10 mouse cellular contexts compared by ENCODE assay signal in genomic region chr4:133298516-133299365, GRCm38 (mm10). TPM values are rescaled to one million over a fixed set of nuclear protein-coding genes. Genes with fewer than 3 reads are reported as not detected.
DNase-seq lines count a peak whose midpoint lies in the region; ATAC-seq and TF ChIP-seq lines count a peak whose summit lies in the region.
"Had no signal": no experiment of that assay in that cellular context is flagged by ENCODE, and none has a peak within 500 bp of the region (broad histone marks: within the 10 kb centered on the region; RNA-seq: fewer than 3 reads in every experiment).

No protein-coding gene starts in this region.

- H3K4me3 ChIP-seq in kidney, postnatal 0 days (replicated peaks; ENCODE audit: low read depth, low read length), result no peak overlapping the region
- H3K4me3 ChIP-seq in forebrain, embryonic 12.5 days (replicated peaks), result no peak overlapping the region
- H3K4me3 ChIP-seq: myocyte had no signal

- intact Hi-C loops in heart, postnatal 25 days (cut with DNase I), result loop anchor here (5.0 kb wide), 1 partner anchor 351 kb away; no protein-coding TSS in a partner anchor

- no peak overlapping the region for H3K27ac ChIP-seq in kidney, postnatal 0 days
- H3K27ac ChIP-seq in forebrain, embryonic 12.5 days, result peak overlapping the region; percentile 53; the same call in 1 of the 2 replicates

- peaks cover 19% of the 10 kb centered on the region for H3K36me3 ChIP-seq in kidney, postnatal 0 days (ENCODE audit: insufficient read depth, low read length)
- H3K36me3 ChIP-seq in forebrain, embryonic 12.5 days (replicated peaks), result peaks cover 68% of the 10 kb centered on the region

- 51% methylated on average over 12 of the region's 12 CpGs for WGBS in kidney, postnatal 0 days
- WGBS in forebrain, embryonic 12.5 days, result 41% methylated on average over 12 of the region's 12 CpGs

- no peak for TF ChIP-seq CTCF in kidney, postnatal 0 days (IDR thresholded peaks at IDR 0.05; ENCODE audit: low read depth)

- H3K4me1 ChIP-seq in kidney, postnatal 0 days (replicated peaks; ENCODE audit: insufficient read depth, low read length), result no peaks in the 10 kb centered on the region
- peaks cover 22% of the 10 kb centered on the region for H3K4me1 ChIP-seq in forebrain, embryonic 12.5 days

- H3K4me2 ChIP-seq in kidney, postnatal 0 days (ENCODE audit: low read length), result no peak overlapping the region
- no peak overlapping the region for H3K4me2 ChIP-seq in forebrain, embryonic 12.5 days

- no peak for ATAC-seq in kidney, postnatal 0 days (replicated peaks; ENCODE audit: low FRiP score, low read depth)
- ATAC-seq in forebrain, embryonic 12.5 days (ENCODE audit: low FRiP score), result no peak

- no peak overlapping the region for H3K9ac ChIP-seq in kidney, postnatal 0 days (ENCODE audit: low read depth, low read length)
- peak overlapping the region; percentile 12; the same call in 1 of the 2 replicates for H3K9ac ChIP-seq in forebrain, embryonic 12.5 days

- peak; percentile 19 for DNase-seq in kidney, postnatal 0 days (ENCODE audit: low spot score)
- no peak for DNase-seq in kidney, postnatal 25 days
- peak; percentile 98 for DNase-seq in brain, adult 2 months (ENCODE audit: low read depth, low spot score)
- DNase-seq in layer of hippocampus, adult 9-11 months, result peak; percentile 68
- DNase-seq in right cerebral cortex, adult 2 months (ENCODE audit: low spot score in 2 of 2), result peak; percentile 86 to 90
- no peak for DNase-seq in B cell, adult 2 months
- DNase-seq in heart, postnatal 25 days (ENCODE audit: low spot score), result no peak

- H3K27me3 ChIP-seq in kidney, postnatal 0 days (ENCODE audit: insufficient read depth, low read length), result no peaks in the 10 kb centered on the region
- H3K27me3 ChIP-seq in forebrain, embryonic 12.5 days, result 0 out of 2 replicates have a peak, but pooled peaks cover 3% of the 10 kb centered on the region
- H3K27me3 ChIP-seq: Patski had no signal

- no peaks in the 10 kb centered on the region for H3K9me3 ChIP-seq in kidney, postnatal 0 days (replicated peaks; ENCODE audit: low read length)
- no peaks in the 10 kb centered on the region for H3K9me3 ChIP-seq in forebrain, embryonic 12.5 days

RNA-seq across cellular contexts. Expression of gene Tmem222, which starts 21.1 kb away (rescaled TPM):
- 74.5 and 81.2 TPM in 2 replicates for polyA plus RNA-seq in kidney, postnatal 0 days (2015; fragmentation: Nextera tagmentation; extraction: Ambion mirVana)
- 70.9 and 74.3 TPM in 2 replicates for polyA plus RNA-seq in forebrain, embryonic 12.5 days (2016; fragmentation: Nextera tagmentation; extraction: Ambion mirVana)
- 10 to 100 TPM; 24.8 to 25.7 TPM for total RNA-seq in heart, postnatal 25 days (2021)

RNA-seq across cellular contexts. Expression of gene Sytl1, which starts 35.8 kb away (rescaled TPM):
- 2.5 and 2.8 TPM in 2 replicates for polyA plus RNA-seq in kidney, postnatal 0 days (2015; fragmentation: Nextera tagmentation; extraction: Ambion mirVana)
- 0.74 and 0.80 TPM in 2 replicates for polyA plus RNA-seq in forebrain, embryonic 12.5 days (2016; fragmentation: Nextera tagmentation; extraction: Ambion mirVana)
- under 1 TPM; 0.36 to 0.81 TPM for total RNA-seq in heart, postnatal 25 days (2021)

RNA-seq across cellular contexts. Expression of gene Wdtc1, which starts 54.5 kb away (rescaled TPM):
- 9.9 and 11.2 TPM in 2 replicates for polyA plus RNA-seq in kidney, postnatal 0 days (2015; fragmentation: Nextera tagmentation; extraction: Ambion mirVana)
- polyA plus RNA-seq in forebrain, embryonic 12.5 days (2016; fragmentation: Nextera tagmentation; extraction: Ambion mirVana), result 21.1 and 22.9 TPM in 2 replicates
- 10 to 100 TPM; 81.2 to 82.7 TPM for total RNA-seq in heart, postnatal 25 days (2021)

RNA-seq across cellular contexts. Expression of gene Map3k6, which starts 58.1 kb away (rescaled TPM):
- 3.4 and 4.2 TPM in 2 replicates for polyA plus RNA-seq in kidney, postnatal 0 days (2015; fragmentation: Nextera tagmentation; extraction: Ambion mirVana)
- 1.3 TPM in 2 replicates for polyA plus RNA-seq in forebrain, embryonic 12.5 days (2016; fragmentation: Nextera tagmentation; extraction: Ambion mirVana)
- total RNA-seq in heart, postnatal 25 days (2021), result 10 to 100 TPM; 10.8 to 20.1 TPM

Comparison
In these comparisons a context has a peak if more than half of its experiments do, and no peak if none do; other contexts are left out.
1. DNase-seq: peak in kidney, postnatal 0 days (single experiment), brain, adult 2 months (single experiment), layer of hippocampus, adult 9-11 months (single experiment) and right cerebral cortex, adult 2 months (2 of 2); none in kidney, postnatal 25 days (0 of 2), B cell, adult 2 months (0 of 2) and heart, postnatal 25 days (single experiment).